Mouse (Mus musculus) neural tube, embryonic 14.5 days (tissue): ENCODE measurements around the gene Agpat3. TPM values are rescaled to one million over a fixed set of nuclear protein-coding genes. Genes with fewer than 3 reads are reported as not detected.
A peak's percentile ranks its signal among the peaks of the same experiment; 100 is the strongest.

ENCODE experiments used
- ATAC-seq: fragments of 200-750 bp; cut with Nextera tagmentation; 2 replicates; pipeline ENCODE4 v1.8.0; 2017; ENCODE audit warnings: low read depth, mild to moderate bottlenecking, moderate TSS enrichment, moderate library complexity
- H3K27ac ChIP-seq: fragments of 300-500 bp; sonication (generic); 2 replicates; pipeline ENCODE4 v1.5.1; 2014; ENCODE audit warnings: low read depth, mild to moderate bottlenecking, control low read depth, low read length, moderate library complexity, mixed read lengths
- H3K27me3 ChIP-seq: fragments of 300-500 bp; sonication (generic); 2 replicates; pipeline ENCODE4 v1.6.1; 2014; ENCODE audit warnings: low read length; ENCODE audit not compliant: control insufficient read depth, insufficient read depth
- H3K36me3 ChIP-seq: fragments of 300-500 bp; sonication (generic); 2 replicates; pipeline ENCODE4 v1.6.1; 2014; ENCODE audit warnings: low read length, mixed read lengths; ENCODE audit not compliant: control insufficient read depth, insufficient read depth
- H3K4me1 ChIP-seq: fragments of 300-500 bp; sonication (generic); 2 replicates; pipeline ENCODE4 v1.6.1; 2014; ENCODE audit warnings: low read length; ENCODE audit not compliant: control insufficient read depth, insufficient read depth
- H3K4me2 ChIP-seq: fragments of 300-500 bp; sonication (generic); 2 replicates; pipeline ENCODE4 v1.6.1; 2014; ENCODE audit warnings: mild to moderate bottlenecking, low read depth, low read length, control low read depth
- H3K4me3 ChIP-seq: fragments of 300-500 bp; sonication (generic); 2 replicates; pipeline ENCODE4 v1.5.1; 2014; ENCODE audit warnings: low read depth, low read length, control low read depth, mixed read lengths
- H3K9ac ChIP-seq: fragments of 300-500 bp; sonication (generic); replicated peaks from 2 replicates; pipeline ENCODE4 v1.6.1; 2014; ENCODE audit warnings: low read depth, mild to moderate bottlenecking, control low read depth, low read length, mixed read lengths
- H3K9me3 ChIP-seq: fragments of 300-500 bp; sonication (generic); 2 replicates; pipeline ENCODE4 v1.6.1; 2016; ENCODE audit warnings: low read length; ENCODE audit not compliant: control insufficient read depth
- WGBS: fragments of 180-500 bp; shearing (Covaris S2); extraction: QIAGEN DNeasy Blood & Tissue Kit; methylation state at CpG from one replicate; pipeline ENCODE4 v1.1.7; 2014; 5-methylcytosine and 5-hydroxymethylcytosine counted together
- polyA plus RNA-seq: library from polyadenylated mRNA; unstranded; fragments of >200 nt; fragmentation: Nextera tagmentation; extraction: Ambion mirVana; gene quantifications from 2 replicates; pipeline ENCODE4 v1.2.1, GENCODE M21; 2014

The Agpat3 gene
- polyA plus RNA-seq, 1 experiment from 2014 or later: 89.5 TPM

DNA sequence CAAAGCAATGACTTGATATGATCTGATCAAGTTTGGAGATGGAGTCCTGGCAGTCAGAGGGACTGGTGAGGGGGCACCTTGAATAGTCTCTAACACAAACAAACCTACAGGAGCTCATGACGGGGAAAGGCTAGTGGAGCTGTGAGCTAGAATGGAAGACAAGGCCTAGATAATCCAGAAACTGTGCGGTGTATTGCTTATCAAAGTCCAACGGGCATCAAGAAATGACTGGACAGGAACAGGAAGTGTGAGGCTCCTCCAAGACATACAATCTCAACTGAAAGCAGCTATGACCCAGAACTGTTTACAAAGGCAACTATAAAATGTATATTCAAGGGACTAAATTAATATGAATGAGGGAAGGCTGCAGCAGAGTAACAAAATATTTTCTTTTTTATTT is 105.1 kb downstream of the Agpat3 start:
- no peak overlapping the region for H3K4me2 ChIP-seq
- peaks cover 17% of the 10 kb centered on the region for H3K4me1 ChIP-seq
- no peaks in the 10 kb centered on the region for H3K9me3 ChIP-seq
- no peaks in the 10 kb centered on the region for H3K27me3 ChIP-seq
- no peak overlapping the region for H3K4me3 ChIP-seq
- ATAC-seq: no peak
- 87% methylated on average over 3 of the region's 3 CpGs for WGBS
- no peak overlapping the region for H3K27ac ChIP-seq
- H3K36me3 ChIP-seq: no peaks in the 10 kb centered on the region
- H3K9ac ChIP-seq: no peak overlapping the region

DNA sequence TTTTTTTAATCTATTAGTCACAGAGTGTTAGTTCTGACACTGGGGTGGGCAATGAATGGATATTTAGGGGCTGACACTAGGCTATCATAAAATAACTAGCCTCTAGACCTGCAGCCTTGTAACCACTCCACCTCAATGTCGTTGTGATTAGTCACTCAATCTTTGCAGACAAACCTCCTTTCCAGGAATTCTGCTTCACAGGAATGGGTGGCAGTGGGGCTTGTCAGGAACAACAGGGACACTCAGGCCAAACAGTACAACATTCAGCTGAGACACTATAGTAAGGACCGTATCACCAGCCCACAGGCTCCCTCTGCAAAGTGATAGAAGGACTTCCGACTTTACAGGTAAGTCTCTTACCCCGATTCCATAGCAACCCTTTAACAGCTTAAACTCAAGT is 105.6 kb downstream of the Agpat3 start:
- no peaks in the 10 kb centered on the region for H3K36me3 ChIP-seq
- no peak overlapping the region for H3K4me3 ChIP-seq
- 93% methylated on average over 4 of the region's 4 CpGs for WGBS
- H3K4me1 ChIP-seq: peaks cover 17% of the 10 kb centered on the region
- no peak overlapping the region for H3K4me2 ChIP-seq
- no peak overlapping the region for H3K9ac ChIP-seq
- no peaks in the 10 kb centered on the region for H3K9me3 ChIP-seq
- no peaks in the 10 kb centered on the region for H3K27me3 ChIP-seq
- H3K27ac ChIP-seq: no peak overlapping the region
- no peak for ATAC-seq

GRCm38 (mm10) chr10:78245225-78245547 is 107.1 kb downstream of the Agpat3 start:
- no peak for ATAC-seq
- 18% methylated on average over 7 of the region's 7 CpGs for WGBS

DNA sequence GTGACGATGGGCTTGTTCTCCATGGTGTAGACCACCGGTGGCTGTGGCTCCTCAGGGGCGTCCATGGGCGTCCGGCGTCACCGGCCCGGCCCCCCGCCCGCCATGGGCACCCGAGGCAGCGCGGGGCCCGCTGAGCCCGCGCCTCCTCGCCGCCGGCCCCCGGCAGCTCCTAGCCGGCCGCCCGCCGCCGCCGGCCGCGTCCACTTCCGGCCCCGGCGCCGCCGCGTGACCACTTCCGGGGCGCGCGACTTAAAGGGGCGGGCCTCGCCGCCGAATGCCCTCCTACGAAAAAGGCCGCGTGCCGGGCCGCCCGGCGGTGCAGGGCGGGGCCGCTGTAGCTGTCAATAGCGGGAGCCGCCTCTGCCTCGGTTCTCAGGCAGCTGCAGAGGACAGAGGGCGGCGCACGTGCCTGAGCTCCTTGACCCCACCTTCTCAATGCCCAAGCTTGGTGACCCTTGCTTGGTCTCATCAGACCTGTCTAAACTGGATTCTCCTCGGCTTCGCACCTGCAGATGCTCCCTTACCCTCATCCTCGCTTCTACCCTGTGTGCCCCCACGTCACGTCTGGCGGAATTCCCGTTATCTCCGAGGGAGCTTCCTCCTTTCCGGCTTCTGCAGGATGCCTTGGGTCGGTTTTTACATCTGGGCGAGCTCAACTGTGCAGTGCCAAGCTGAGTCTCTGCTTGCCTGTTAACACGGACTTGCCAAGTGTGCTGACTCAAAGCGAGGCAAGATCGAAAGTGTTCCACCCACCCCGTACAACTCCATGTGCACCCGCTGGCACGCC is 107.7 kb downstream of the Agpat3 start, which contains the start of gene Trappc10:
Gene Trappc10, minus strand, starts transcription at position 204 of the 787 bp plus-strand sequence.
- under 1% methylated on average over 51 of the region's 74 CpGs for WGBS
- peak; percentile 96 for ATAC-seq
- Histone ChIP-seq H3K9ac (peak within 1 kb of the TSS; percentile 76), H3K4me2 (peak within 1 kb of the TSS; percentile 82), H3K27me3 (no peaks in the 10 kb centered on the region), H3K4me1 (peaks cover 17% of the 10 kb centered on the region), H3K9me3 (no peaks in the 10 kb centered on the region), H3K36me3 (no peaks in the 10 kb centered on the region), H3K4me3 (peak within 1 kb of the TSS; percentile 77), H3K27ac (peak within 1 kb of the TSS; percentile 87)

More at GRCm38 (mm10) chr10:78245225-78245547, 107.1 kb downstream of the Agpat3 start:
- H3K9me3 ChIP-seq: no peaks in the 10 kb centered on the region
- peak overlapping the region; percentile 82 for H3K4me2 ChIP-seq
- H3K27me3 ChIP-seq: no peaks in the 10 kb centered on the region
- peak overlapping the region; percentile 77 for H3K4me3 ChIP-seq
- peaks cover 17% of the 10 kb centered on the region for H3K4me1 ChIP-seq
- peak overlapping the region; percentile 76 for H3K9ac ChIP-seq
- peak overlapping the region; percentile 87 for H3K27ac ChIP-seq
- no peaks in the 10 kb centered on the region for H3K36me3 ChIP-seq

DNA sequence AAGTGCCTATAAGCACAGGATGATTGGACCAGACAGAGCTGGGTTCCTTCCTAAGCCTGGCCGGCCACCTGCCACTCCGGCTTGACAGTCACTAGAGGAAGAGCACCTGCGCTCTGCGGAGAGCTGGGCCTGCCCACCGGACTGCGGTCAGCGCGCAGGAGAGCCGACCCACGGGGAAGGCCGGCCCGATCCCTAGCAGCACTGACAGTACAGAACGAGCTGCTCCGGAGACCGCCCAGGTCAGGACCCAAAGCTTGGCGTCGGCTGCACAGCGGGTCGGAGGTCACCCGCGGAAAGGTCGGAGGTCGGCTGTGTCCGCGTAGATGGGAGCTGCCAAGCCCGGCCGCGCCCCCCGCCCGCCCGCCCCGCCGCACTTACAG is 108.2 kb downstream of the Agpat3 start:
- H3K4me2 ChIP-seq: peak overlapping the region; percentile 82
- no peaks in the 10 kb centered on the region for H3K9me3 ChIP-seq
- peak overlapping the region; percentile 77 for H3K4me3 ChIP-seq
- peak overlapping the region; percentile 87 for H3K27ac ChIP-seq
- H3K4me1 ChIP-seq: peaks cover 17% of the 10 kb centered on the region
- no peaks in the 10 kb centered on the region for H3K36me3 ChIP-seq
- peak; percentile 64 for ATAC-seq
- under 1% methylated on average over 26 of the region's 33 CpGs for WGBS
- H3K9ac ChIP-seq: peak overlapping the region; percentile 76
- H3K27me3 ChIP-seq: no peaks in the 10 kb centered on the region

DNA sequence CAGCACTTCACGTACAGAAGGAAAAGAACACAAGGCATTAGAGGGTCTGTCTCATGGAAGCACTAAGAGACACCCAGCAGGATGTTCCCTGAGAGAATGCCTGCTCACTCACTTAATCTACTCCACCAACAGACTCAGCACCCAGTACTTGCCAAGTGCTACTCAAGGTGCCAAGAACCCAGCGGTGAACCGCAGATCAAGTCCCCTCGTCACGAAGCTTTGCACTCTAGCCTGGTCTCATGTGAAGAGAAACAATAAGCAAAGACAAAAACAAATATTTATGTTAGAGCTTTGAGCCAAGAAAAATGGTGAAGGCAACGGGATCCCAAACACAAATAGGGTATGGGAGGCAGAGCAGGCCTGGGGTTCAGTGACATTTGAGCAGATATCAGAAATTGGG is 113.4 kb downstream of the Agpat3 start:
- Histone ChIP-seq H3K4me2 (no peak overlapping the region), H3K4me3 (no peak overlapping the region), H3K27ac (no peak overlapping the region), H3K4me1 (peaks cover 13% of the 10 kb centered on the region), H3K36me3 (no peaks in the 10 kb centered on the region), H3K9ac (no peak overlapping the region), H3K9me3 (no peaks in the 10 kb centered on the region), H3K27me3 (no peaks in the 10 kb centered on the region)
- 87% methylated on average over 6 of the region's 6 CpGs for WGBS
- ATAC-seq: no peak

- H3K4me3 ChIP-seq: no peak overlapping the region
- no peaks in the 10 kb centered on the region for H3K9me3 ChIP-seq
- no peak for ATAC-seq
- WGBS: 97% methylated on average over 5 of the region's 5 CpGs
- no peak overlapping the region for H3K9ac ChIP-seq
- H3K36me3 ChIP-seq: no peaks in the 10 kb centered on the region
- H3K4me1 ChIP-seq: peaks cover 9% of the 10 kb centered on the region
- H3K27me3 ChIP-seq: no peaks in the 10 kb centered on the region
- H3K4me2 ChIP-seq: no peak overlapping the region
- no peak overlapping the region for H3K27ac ChIP-seq
Observed at GRCm38 (mm10) chr10:78238297-78238696, 114.0 kb downstream of the Agpat3 start.

DNA sequence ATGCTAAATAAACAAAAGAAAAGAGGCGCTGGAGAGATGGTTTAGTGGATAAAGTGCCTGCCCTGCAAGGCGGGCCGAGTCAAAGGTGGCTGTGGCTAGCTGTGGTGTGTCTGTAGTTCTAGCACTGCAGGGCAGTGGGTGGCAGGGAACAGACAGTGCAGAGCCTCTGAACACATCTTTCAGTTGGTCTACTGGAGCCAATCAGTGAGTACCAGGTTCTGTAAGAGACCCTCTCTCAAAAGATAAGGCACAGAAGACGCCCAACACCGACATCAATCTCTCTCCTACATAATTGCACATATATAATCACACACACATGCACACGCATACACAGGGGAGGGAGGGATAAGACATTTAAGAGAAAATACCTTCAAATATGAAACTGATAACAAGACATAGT is 114.5 kb downstream of the Agpat3 start:
- H3K27ac ChIP-seq: no peak overlapping the region
- WGBS: 89% methylated on average over 6 of the region's 6 CpGs
- H3K4me3 ChIP-seq: no peak overlapping the region
- H3K9me3 ChIP-seq: no peaks in the 10 kb centered on the region
- H3K9ac ChIP-seq: no peak overlapping the region
- H3K36me3 ChIP-seq: no peaks in the 10 kb centered on the region
- no peak overlapping the region for H3K4me2 ChIP-seq
- ATAC-seq: no peak
- H3K27me3 ChIP-seq: no peaks in the 10 kb centered on the region
- peaks cover 4% of the 10 kb centered on the region for H3K4me1 ChIP-seq

DNA sequence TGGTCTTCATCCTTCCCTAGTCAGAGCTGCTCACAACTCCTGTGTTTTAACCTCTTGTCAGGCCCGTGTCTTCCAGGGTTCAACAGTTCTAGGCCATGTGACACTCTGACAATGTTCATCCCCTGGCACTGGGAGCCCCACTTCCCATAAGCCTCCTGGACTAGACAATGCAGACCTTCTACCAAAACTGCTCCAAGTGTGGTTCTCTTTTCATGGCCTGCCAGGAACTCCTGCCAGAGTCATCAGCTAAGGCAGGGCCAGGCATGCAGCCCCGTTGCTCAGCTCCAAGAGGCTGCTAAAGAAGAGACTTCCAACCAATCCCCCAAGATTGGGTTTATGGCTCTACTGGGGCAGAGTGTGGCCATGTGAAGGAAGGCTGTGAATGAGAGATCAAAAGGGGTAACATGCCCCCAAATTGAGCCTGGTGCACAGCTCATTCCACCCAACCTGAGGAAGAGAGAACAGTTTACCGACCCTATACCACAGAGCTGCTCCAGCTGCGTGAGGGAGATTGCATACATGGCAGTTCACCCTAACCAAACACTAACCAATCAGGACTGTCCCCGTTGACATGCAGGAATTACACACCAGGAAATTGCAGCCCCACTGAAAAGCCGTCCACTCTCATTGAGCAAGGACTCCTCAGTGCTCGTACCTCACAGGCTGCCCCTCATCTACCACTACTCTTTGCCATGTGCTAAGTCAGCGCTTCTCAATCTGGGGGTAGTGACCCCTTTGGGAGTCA is 115.2 kb downstream of the Agpat3 start:
- no peak overlapping the region for H3K4me2 ChIP-seq
- no peak overlapping the region for H3K27ac ChIP-seq
- H3K9me3 ChIP-seq: no peaks in the 10 kb centered on the region
- H3K9ac ChIP-seq: no peak overlapping the region
- 0 out of 2 replicates have a peak, but pooled peaks cover 3% of the 10 kb centered on the region for H3K4me1 ChIP-seq
- ATAC-seq: peak; percentile 41; the same call in 1 of the 2 replicates
- H3K4me3 ChIP-seq: no peak overlapping the region
- 72% methylated on average over 8 of the region's 8 CpGs for WGBS
- no peaks in the 10 kb centered on the region for H3K27me3 ChIP-seq
- no peaks in the 10 kb centered on the region for H3K36me3 ChIP-seq
